Mouse (Mus musculus) heart, postnatal 0 days (tissue): ENCODE measurements at regions not wholly inside any gene's neighbourhood (a gene's known extent, or its start where the extent isn't known, plus 50 kb on each side); places are given as distances from the start of the nearest gene placed in this dataset.

Experiments used
- ATAC-seq: fragments of 200-750 bp; cut with Nextera tagmentation; 2 replicates; pipeline ENCODE4 v1.8.0; 2017; ENCODE audit warnings: low read depth, moderate number of reproducible peaks, moderate library complexity; ENCODE audit not compliant: insufficient read depth
- DNase-seq: peaks from one replicate; pipeline ENCODE4 v3.0.0-alpha.2; 2016; ENCODE audit warnings: low spot score
- H3K27ac ChIP-seq: fragments of 300-500 bp; sonication (generic); 2 replicates; pipeline ENCODE4 v1.5.1; 2014; ENCODE audit warnings: low read depth, mild to moderate bottlenecking
- H3K27me3 ChIP-seq: fragments of 300-500 bp; sonication (generic); 2 replicates; pipeline ENCODE4 v1.6.1; 2014; ENCODE audit warnings: low read length, mixed read lengths; ENCODE audit not compliant: control insufficient read depth, insufficient read depth
- H3K36me3 ChIP-seq: fragments of 300-500 bp; sonication (generic); replicated peaks from 2 replicates; pipeline ENCODE4 v1.6.1; 2014; ENCODE audit warnings: low read length, mixed read lengths; ENCODE audit not compliant: control insufficient read depth, insufficient read depth
- H3K4me1 ChIP-seq: fragments of 300-500 bp; sonication (generic); 2 replicates; pipeline ENCODE4 v1.6.1; 2014; ENCODE audit warnings: antibody characterized with exemption; ENCODE audit not compliant: control insufficient read depth, insufficient read depth
- H3K4me2 ChIP-seq: fragments of 300-500 bp; sonication (generic); 2 replicates; pipeline ENCODE4 v1.6.1; 2014; ENCODE audit warnings: low read depth, mild to moderate bottlenecking, low read length, moderate library complexity
- H3K4me3 ChIP-seq: fragments of 300-500 bp; sonication (generic); 2 replicates; pipeline ENCODE4 v1.5.1; 2014; ENCODE audit warnings: low read depth, low read length
- H3K9ac ChIP-seq: fragments of 300-500 bp; sonication (generic); replicated peaks from 2 replicates; pipeline ENCODE4 v1.6.1; 2014; ENCODE audit warnings: low read depth, low read length, mixed read lengths
- H3K9me3 ChIP-seq: fragments of 300-500 bp; sonication (generic); replicated peaks from 2 replicates; pipeline ENCODE4 v1.6.1; 2016; ENCODE audit warnings: low read length; ENCODE audit not compliant: control insufficient read depth
- CTCF ChIP-seq: IDR thresholded peaks from 2 replicates; pipeline ENCODE4 v1.5.1; 2016; ENCODE audit warnings: antibody characterized with exemption, control low read depth, low read depth
- EP300 ChIP-seq: IDR thresholded peaks from 2 replicates; pipeline ENCODE4 v1.6.1; 2016; ENCODE audit warnings: antibody characterized with exemption, low read depth
- WGBS: fragments of 180-500 bp; shearing (Covaris S2); extraction: QIAGEN DNeasy Blood & Tissue Kit; methylation state at CpG from one replicate; pipeline ENCODE4 v1.1.7; 2014; 5-methylcytosine and 5-hydroxymethylcytosine counted together

DNA sequence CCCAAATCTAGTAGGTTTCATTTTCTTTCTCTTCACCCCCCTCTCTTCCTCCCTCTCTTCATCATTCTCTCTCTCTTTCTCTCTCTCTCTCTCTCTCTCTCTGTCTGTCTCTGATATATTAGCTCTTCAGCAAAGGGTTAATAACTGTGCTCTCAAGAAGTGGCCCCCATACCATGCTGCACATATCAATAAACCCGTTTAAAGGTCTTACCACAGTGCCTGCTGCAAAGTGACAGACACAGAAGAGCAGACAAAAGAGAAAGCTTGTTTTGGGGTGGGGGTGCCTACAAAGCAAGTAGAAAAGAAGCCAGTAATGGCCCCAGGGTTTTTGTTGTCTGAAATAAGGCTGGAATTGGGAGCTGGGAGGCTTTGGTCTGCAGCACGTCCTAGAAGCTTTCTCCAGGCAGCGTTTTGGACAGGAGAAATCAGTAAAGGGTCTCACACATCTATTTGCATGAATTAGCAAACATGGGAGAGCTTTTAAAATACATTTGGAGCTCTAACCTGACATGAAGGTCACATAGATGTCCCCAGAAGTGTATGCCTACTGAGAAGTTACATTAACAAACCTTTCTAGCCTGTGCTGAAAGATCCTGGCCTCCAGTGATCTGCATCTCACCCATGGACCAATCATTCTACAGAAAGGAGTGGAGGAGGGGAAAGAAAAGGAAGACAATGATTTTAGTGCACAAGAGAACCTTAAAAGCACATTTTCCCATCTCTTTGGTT lies 91.1 kb upstream of the Arhgap21 start:
- 51% methylated on average over 3 of the region's 3 CpGs for WGBS
- ATAC-seq (no peak), DNase-seq (no peak)
- H3K27ac ChIP-seq: no peak overlapping the region
- H3K36me3 ChIP-seq: no peaks in the 10 kb centered on the region
- H3K4me3 ChIP-seq: no peak overlapping the region
- no peak overlapping the region for H3K4me2 ChIP-seq
- TF ChIP-seq EP300: no peak
- TF ChIP-seq CTCF: no peak
- no peaks in the 10 kb centered on the region for H3K4me1 ChIP-seq
- H3K9me3 ChIP-seq: no peaks in the 10 kb centered on the region
- no peaks in the 10 kb centered on the region for H3K27me3 ChIP-seq
- H3K9ac ChIP-seq: no peak overlapping the region

DNA sequence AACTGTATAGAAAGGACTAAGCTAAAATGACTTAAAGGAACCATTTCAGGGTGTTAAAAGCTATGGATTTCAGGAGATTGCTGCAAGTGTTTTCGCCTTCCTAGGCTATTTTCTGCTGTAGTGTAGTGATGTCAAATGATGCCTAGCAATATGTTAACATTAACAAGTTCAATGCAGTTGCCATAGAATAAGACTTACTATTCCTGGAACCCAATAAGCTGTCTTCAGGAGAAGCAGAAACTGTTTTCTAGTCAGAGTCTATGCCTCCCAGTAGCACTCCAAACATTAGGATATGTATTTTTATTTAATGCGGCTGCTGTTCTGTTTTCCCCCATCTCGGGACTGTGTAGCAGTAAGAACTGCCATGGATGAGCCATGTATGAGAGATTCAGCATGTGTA lies 90.3 kb upstream of the Arhgap21 start:
- Histone ChIP-seq H3K4me3 (no peak overlapping the region), H3K9me3 (no peaks in the 10 kb centered on the region), H3K4me2 (no peak overlapping the region), H3K9ac (no peak overlapping the region), H3K27ac (no peak overlapping the region), H3K4me1 (no peaks in the 10 kb centered on the region), H3K36me3 (no peaks in the 10 kb centered on the region), H3K27me3 (no peaks in the 10 kb centered on the region)
- 87% methylated on average over 3 of the region's 3 CpGs for WGBS
- no peak for DNase-seq
- no peak for TF ChIP-seq CTCF
- TF ChIP-seq EP300: no peak
- ATAC-seq: no peak

DNA sequence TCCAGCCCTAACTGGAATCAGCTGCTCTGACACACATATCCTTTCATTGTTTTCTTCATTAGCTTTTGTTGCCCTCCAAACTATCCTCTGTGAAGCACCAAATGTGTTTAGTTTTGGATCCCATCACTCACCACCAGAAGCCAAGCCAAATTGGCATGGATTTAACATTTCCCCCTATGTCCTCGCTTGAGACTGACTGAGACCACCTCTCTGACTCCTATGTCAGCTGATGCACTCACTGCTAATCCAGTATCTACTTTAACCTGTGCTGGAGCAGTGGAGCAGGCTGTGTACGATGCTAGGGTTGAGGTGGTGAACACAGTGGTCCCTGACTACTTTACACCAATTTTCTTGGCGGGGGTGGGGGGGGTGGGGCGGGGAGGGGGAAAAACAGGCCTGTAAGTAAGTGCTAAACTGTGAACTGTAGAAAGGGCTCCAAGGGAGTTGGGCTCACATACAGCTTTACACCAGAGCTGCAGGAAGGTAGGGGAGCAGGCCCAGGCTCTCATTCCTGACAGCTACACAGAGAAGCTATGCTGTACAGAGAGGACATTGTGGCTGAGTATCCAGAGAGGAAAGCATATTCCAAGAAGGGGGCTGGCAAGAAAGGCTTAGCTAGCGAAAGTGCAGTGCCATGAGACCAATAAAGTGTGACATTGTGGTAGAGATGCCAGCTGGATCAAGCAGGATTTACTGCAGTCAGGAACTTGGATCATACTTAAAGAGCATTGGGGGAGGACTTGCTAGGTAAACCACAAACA lies 87.9 kb upstream of the Arhgap21 start:
- no peak overlapping the region for H3K27ac ChIP-seq
- no peak for TF ChIP-seq CTCF
- TF ChIP-seq EP300: no peak
- 59% methylated on average over 5 of the region's 5 CpGs for WGBS
- DNase-seq (no peak), ATAC-seq (no peak)
- no peaks in the 10 kb centered on the region for H3K4me1 ChIP-seq
- H3K36me3 ChIP-seq: no peaks in the 10 kb centered on the region
- H3K9me3 ChIP-seq: no peaks in the 10 kb centered on the region
- H3K4me3 ChIP-seq: no peak overlapping the region
- H3K9ac ChIP-seq: no peak overlapping the region
- H3K27me3 ChIP-seq: no peaks in the 10 kb centered on the region
- H3K4me2 ChIP-seq: no peak overlapping the region

DNA sequence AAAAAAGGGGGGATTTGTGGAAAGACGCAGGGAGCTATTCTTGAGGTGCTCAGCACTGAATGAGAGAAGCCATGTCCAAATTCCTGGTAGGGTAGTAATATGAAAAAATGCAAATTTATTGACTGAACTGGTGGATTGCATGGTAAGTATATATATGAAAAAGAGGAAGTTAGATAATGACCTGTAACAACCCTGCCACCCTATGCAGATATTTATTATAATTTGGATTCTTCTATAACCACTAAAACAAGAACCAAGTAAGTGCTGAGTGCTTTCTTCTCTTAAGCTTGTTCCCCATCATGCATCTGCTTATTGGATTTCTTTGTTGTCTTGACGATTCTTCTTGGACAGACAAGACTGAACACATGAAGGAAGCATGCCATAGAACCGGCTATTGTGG lies 86.7 kb upstream of the Arhgap21 start:
- 93% methylated on average over 3 of the region's 3 CpGs for WGBS
- DNase-seq (no peak), ATAC-seq (no peak)
- Histone ChIP-seq H3K27ac (no peak overlapping the region), H3K4me1 (no peaks in the 10 kb centered on the region), H3K4me3 (no peak overlapping the region), H3K9me3 (no peaks in the 10 kb centered on the region), H3K36me3 (no peaks in the 10 kb centered on the region), H3K27me3 (no peaks in the 10 kb centered on the region), H3K9ac (no peak overlapping the region), H3K4me2 (no peak overlapping the region)
- TF ChIP-seq EP300: no peak
- no peak for TF ChIP-seq CTCF

DNA sequence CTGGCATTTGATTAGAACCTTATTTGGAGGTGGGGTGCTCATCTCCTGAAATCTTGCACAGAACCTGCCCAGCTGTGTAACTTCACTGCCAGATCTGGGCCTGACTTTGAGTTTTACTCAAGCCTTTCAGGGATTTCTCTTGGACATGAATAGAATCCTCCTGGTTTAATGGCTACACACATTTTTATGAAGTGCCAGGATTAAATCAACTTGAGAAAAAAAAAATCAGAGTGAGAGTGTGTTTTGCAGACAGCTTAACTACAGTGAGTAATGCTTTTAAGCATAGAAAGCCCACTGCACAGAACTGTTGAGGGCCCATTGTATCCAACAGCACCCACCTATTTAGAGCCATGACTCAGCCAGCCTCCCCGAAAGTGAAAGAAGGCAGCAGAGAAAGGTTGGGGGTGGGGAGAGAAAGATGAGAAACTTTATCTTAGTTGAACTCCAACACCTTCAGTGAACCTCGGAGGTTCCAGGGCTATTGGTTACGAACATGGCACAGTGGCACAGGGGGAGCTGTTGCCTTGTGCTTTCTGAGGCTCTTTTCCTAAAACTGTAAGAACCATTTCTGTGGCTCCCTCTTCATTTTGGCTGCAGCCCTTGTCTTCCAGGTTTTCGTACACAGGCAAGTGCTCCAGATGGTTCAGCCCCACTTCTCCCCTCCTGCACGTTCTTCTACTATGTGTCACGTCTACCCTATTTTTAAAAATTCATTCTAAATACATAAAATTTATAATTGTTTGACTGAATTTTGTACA lies 85.8 kb upstream of the Arhgap21 start:
- Histone ChIP-seq H3K4me3 (no peak overlapping the region), H3K4me1 (no peaks in the 10 kb centered on the region), H3K9me3 (no peaks in the 10 kb centered on the region), H3K9ac (no peak overlapping the region), H3K36me3 (no peaks in the 10 kb centered on the region), H3K4me2 (no peak overlapping the region), H3K27ac (no peak overlapping the region), H3K27me3 (no peaks in the 10 kb centered on the region)
- DNase-seq (no peak), ATAC-seq (no peak)
- WGBS: 72% methylated on average over 6 of the region's 6 CpGs
- TF ChIP-seq CTCF: 0 out of 2 replicates have a peak, but pooled peaks have one; percentile 5
- no peak for TF ChIP-seq EP300
